Mouse (Mus musculus) heart, adult 11 months (tissue): ENCODE data around the gene Nkx1-1.

Source experiments
- DNase-seq: peaks from one replicate; pipeline ENCODE4 v3.0.0; 2022

Nkx1-1 gene

GRCm38 (mm10) chr5:33400819-33401218, 33.0 kb downstream of the Nkx1-1 start:
- no peak for DNase-seq

GRCm38 (mm10) chr5:33396828-33397227, 36.9 kb downstream of the Nkx1-1 start:
- no peak for DNase-seq

DNA sequence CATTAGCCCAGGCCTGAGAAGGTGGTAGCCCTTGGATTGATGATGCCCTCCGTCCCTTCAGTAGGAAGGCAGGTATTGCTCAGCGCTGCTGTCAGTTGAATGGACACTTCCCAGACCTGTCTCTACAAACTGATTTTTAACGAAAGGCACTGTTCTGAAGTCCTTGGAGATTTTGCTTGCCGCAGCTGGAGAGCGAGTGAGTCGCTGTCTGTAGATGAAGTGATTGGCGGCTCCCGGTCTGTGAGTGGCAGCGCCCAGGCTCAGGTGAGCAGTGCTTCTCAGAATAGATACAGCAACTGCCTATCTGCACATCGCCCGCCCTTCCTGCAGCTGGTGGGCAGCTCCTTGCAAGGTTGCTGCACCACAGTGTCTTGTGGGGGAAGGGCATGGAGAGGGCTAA, 38.1 kb downstream of the Nkx1-1 start:
- no peak for DNase-seq

DNA sequence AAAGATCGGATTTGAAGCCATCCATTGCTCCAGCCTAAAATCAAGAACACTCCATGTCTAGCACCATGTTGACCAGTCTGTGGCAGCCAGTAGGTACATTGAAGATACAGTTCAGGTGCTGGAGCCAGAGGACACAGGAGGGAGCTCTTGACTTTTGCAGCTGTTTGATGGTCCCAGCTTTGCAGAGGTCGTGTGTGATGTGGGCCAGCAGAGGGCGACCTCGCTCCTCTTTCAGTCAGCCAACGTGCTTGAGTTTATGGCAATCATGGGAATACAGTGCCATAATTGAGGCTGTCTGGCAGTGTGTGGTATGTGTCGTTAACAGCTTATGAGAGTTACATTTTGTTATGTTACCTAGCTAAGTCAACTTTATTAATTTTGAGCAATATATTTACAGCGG, 40.0 kb downstream of the Nkx1-1 start:
- peak; percentile 93 for DNase-seq

- no peak for DNase-seq
These were observed 46.2 kb downstream of the Nkx1-1 start for GRCm38 (mm10) chr5:33387550-33387949.
